Mouse (Mus musculus) cerebellum, adult 9-10 months (tissue): Measurements from ENCODE around the gene Ier2.
A peak's percentile ranks its signal among the peaks of the same experiment; 100 is the strongest.
"Not testable (repeated sequence)": the region's sequence is repeated elsewhere in the genome, so short reads cannot be mapped to it uniquely, and the experiment has no call there.

Source experiments
- DNase-seq: peaks from one replicate; pipeline ENCODE4 v3.0.0; 2022

Gene Ier2

GRCm38 (mm10) chr8:84697166-84698130 is 34.8 kb upstream of the Ier2 start:
- DNase-seq, result peak; percentile 68

GRCm38 (mm10) chr8:84695140-84695539 is 32.5 kb upstream of the Ier2 start:
- DNase-seq, result no peak

GRCm38 (mm10) chr8:84693332-84693731 is 30.7 kb upstream of the Ier2 start:
- DNase-seq, result no peak

- peak; percentile 94 for DNase-seq
Measured at GRCm38 (mm10) chr8:84689091-84689915, 26.7 kb upstream of the Ier2 start.

GRCm38 (mm10) chr8:84687705-84688100 is 25.1 kb upstream of the Ier2 start, which contains the start of gene Nacc1:
Gene Nacc1 (minus strand): TSS chr8:84687862.
- peak; percentile 81 for DNase-seq

- DNase-seq, result no peak
Measured at GRCm38 (mm10) chr8:84687003-84687704, 24.5 kb upstream of the Ier2 start.

GRCm38 (mm10) chr8:84686191-84687002 is 23.7 kb upstream of the Ier2 start, which contains the start of gene Trmt1:
Gene Trmt1 (plus strand): TSS chr8:84686307.
- peak; percentile 55 for DNase-seq

- no peak for DNase-seq
Measured at GRCm38 (mm10) chr8:84684537-84684936, 21.9 kb upstream of the Ier2 start.

- DNase-seq, result no peak
Measured at GRCm38 (mm10) chr8:84682257-84682656, 19.6 kb upstream of the Ier2 start.

- no peak for DNase-seq
Measured at GRCm38 (mm10) chr8:84681476-84681875, 18.8 kb upstream of the Ier2 start.

GRCm38 (mm10) chr8:84677305-84677704 is 14.7 kb upstream of the Ier2 start:
- DNase-seq, result no peak

GRCm38 (mm10) chr8:84670295-84671006 is 7.8 kb upstream of the Ier2 start:
- DNase-seq, result not testable (repeated sequence)

- no peak for DNase-seq
Measured at GRCm38 (mm10) chr8:84668731-84669485, 6.3 kb upstream of the Ier2 start.

GRCm38 (mm10) chr8:84668081-84668480 is 5.4 kb upstream of the Ier2 start:
- DNase-seq, result no peak

GRCm38 (mm10) chr8:84665385-84665893 is 2.8 kb upstream of the Ier2 start:
- no peak for DNase-seq

GRCm38 (mm10) chr8:84664566-84665384 is 2.1 kb upstream of the Ier2 start:
- DNase-seq, result peak; percentile 88

- DNase-seq, result peak; percentile 98
Measured at GRCm38 (mm10) chr8:84663483-84664327, 1.1 kb upstream of the Ier2 start.

GRCm38 (mm10) chr8:84661961-84662571 is 586 bp downstream of the Ier2 start:
- DNase-seq, result no peak
